Mouse (Mus musculus) left cerebral cortex, adult 6 months (tissue): Measurements from ENCODE around the gene Sp1. TPM values are rescaled to one million over a fixed set of nuclear protein-coding genes. Genes with fewer than 3 reads are reported as not detected.

Source experiments
- long read RNA-seq, 2 experiments: library from polyadenylated mRNA; unstranded; transcript quantifications; one replicate each; pipeline ENCODE4 v2.0.0; 2019 to 2020
- polyA plus RNA-seq: library from polyadenylated mRNA; unstranded; fragments of <200 nt; fragmentation: Nextera tagmentation; gene quantifications from 2 replicates; pipeline ENCODE4 v1.2.3, GENCODE M21; 2021

The Sp1 gene
- polyA plus RNA-seq: 0.85 and 2.6 TPM in 2 replicates
- long read RNA-seq, experiment 1, partial matches to known transcripts: 1 of 5 reads
- long read RNA-seq, experiment 1, other reads (novel, unspliced or antisense): 4 of 5 reads
- long read RNA-seq, experiment 2, partial matches to known transcripts: 0 of 4 reads
- long read RNA-seq, experiment 2, other reads (novel, unspliced or antisense): 4 of 4 reads

GRCm38 (mm10) chr15:102405489-102406195 is at the start of gene Sp1:
Sp1 (plus strand) TSS chr15:102406143.

DNA sequence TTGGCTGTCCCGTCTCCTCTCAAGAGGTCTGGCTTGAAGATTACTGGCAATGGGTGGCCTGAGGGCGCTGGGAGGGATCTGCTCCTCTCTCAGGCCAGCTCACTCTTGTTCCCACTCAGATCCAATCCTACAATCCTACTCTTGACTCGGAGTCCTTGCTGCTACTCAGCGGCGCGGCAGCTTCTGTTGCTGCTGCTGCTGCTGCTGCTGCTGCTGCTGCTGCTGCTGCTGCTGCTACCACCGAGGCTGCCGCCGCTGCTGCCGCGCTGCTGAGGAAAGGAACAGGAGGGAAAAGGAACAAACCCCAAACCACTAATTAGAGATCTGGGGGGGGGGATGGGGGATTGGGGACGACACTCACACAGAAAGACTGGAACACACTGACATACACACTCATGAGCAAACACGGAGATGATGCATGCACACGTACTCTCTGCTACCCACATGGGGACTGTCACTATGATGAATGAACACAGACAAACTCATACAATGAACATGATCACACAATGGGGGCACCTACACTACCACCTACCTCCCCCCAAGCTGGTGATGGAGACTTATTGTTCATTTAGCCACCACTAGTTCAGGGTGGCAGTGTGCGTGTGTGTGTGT is 39.1 kb upstream of the Sp1 start, which contains the start of gene Sp7:
Gene Sp7, minus strand, starts transcription at position 450 of the 612 bp plus-strand sequence.

DNA sequence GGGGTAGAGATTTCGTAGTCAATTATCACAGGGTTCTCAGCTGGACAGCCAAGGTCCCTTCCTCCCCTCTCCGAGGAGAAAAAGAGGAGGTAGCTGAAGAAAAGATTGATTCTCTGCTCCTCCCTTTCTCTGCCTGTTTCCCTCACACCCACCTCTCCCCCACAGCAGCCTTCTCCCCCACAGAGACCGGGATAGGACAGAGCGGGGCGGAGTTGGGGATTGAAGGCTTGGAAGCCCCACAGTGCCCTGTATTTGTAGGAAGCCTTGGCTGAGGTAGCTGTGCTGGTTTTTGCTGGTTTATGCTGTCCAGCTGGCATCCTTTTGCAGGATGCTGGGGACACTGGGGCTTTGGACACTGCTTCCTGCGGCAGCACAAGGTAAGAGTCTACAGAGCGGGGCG is 39.2 kb downstream of the Sp1 start, which contains the start of gene Amhr2:
Gene Amhr2, plus strand, starts transcription at position 222 of the 400 bp plus-strand sequence.

DNA sequence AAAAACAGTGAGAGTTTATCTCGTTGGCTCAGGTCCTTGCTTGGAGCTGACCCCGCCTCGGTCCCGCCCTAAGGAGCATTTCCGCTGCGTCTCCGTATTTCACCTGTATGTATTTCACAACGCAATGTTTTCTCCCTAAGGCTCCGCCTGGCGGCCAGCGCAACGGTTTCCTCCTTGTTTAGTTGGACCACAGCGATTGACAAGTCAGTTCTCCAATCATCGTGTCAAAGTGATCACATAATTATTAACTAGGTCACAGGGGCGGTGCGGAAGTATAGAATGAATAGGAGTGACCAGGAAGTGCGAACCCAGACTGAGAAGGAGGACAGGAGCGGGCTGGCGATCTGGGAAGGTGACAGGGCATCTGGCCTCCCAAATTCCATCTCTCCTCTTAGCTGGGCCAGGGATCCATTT is 53.0 kb downstream of the Sp1 start, which contains the start of gene Prr13:
Gene Prr13, plus strand, starts transcription at position 125 of the 414 bp plus-strand sequence.

DNA sequence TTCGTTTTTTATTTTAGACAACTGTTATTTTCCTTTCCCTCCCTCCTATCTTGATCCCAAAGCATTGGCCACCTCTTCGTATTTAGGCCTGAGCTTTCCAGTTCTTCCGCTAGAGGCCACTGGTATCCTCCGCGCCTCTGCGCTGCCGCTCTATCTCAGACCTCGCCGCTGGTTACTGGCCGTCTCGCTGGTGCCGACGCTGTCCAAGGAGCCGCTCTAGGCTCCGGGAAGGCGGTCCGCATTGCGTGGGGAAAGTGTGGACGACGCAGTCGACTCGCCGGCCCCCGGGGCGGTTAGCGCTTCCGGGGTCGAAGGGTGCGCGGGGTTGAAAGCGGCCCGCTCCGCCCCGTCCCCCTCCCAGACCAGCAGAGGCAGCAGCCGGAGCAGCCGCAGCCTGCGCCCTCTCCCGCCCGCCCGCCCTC is 64.3 kb downstream of the Sp1 start, which contains the start of gene Pcbp2:
Gene Pcbp2, plus strand, starts transcription at position 357 of the 422 bp plus-strand sequence.

Other genes with a start within 250 kb of the Sp1 start
- gene Zfp740, start 202.9 kb upstream of the Sp1 start, polyA plus RNA-seq: 5.6 and 12.1 TPM in 2 replicates
- gene Csad, start 201.4 kb upstream of the Sp1 start, polyA plus RNA-seq: 17.3 and 23.7 TPM in 2 replicates
- gene Itgb7, start 174.2 kb upstream of the Sp1 start, polyA plus RNA-seq: 0.84 and 1.1 TPM in 2 replicates
- gene Rarg, start 148.6 kb upstream of the Sp1 start, polyA plus RNA-seq: 1.8 and 2.6 TPM in 2 replicates
- not detected in 2 replicates for gene Gm9918, start 135.6 kb upstream of the Sp1 start, polyA plus RNA-seq
- 27.4 and 84.9 TPM in 2 replicates for gene Mfsd5, start 126.7 kb upstream of the Sp1 start, polyA plus RNA-seq
- gene Espl1, start 109.9 kb upstream of the Sp1 start, polyA plus RNA-seq: 0.29 and 1.3 TPM in 2 replicates
- 1,254 and 1,594 TPM in 2 replicates for gene Pfdn5, start 80.0 kb upstream of the Sp1 start, polyA plus RNA-seq
- gene Myg1, start 74.4 kb upstream of the Sp1 start, polyA plus RNA-seq: 60.7 and 68.7 TPM in 2 replicates
- gene Aaas, start 55.4 kb upstream of the Sp1 start, polyA plus RNA-seq: 13.0 and 15.3 TPM in 2 replicates
- gene Sp7, start 39.0 kb upstream of the Sp1 start, polyA plus RNA-seq: 0.74 and 0.84 TPM in 2 replicates
- gene Amhr2, start 39.2 kb downstream of the Sp1 start, polyA plus RNA-seq: 0.69 and 1.3 TPM in 2 replicates
- 77.7 and 88.3 TPM in 2 replicates for gene Prr13, start 52.9 kb downstream of the Sp1 start, polyA plus RNA-seq
- 104 and 109 TPM in 2 replicates for gene Pcbp2, start 64.4 kb downstream of the Sp1 start, polyA plus RNA-seq
- gene Gm10337, start 97.6 kb downstream of the Sp1 start, polyA plus RNA-seq: not detected in 2 replicates
- gene Map3k12, start 110.9 kb downstream of the Sp1 start, polyA plus RNA-seq: 29.5 and 31.4 TPM in 2 replicates
- gene Tarbp2, start 112.0 kb downstream of the Sp1 start, polyA plus RNA-seq: 15.8 and 18.3 TPM in 2 replicates
- 0.74 and 0.83 TPM in 2 replicates for gene Npff, start 118.8 kb downstream of the Sp1 start, polyA plus RNA-seq
- gene Gm28047, start 218.9 kb downstream of the Sp1 start, polyA plus RNA-seq: 0.33 TPM in 1 of 2 replicates, not detected in the other
- gene Atf7, start 219.3 kb downstream of the Sp1 start, polyA plus RNA-seq: 12.4 and 20.9 TPM in 2 replicates